Mouse (Mus musculus): ENCODE data around the gene Tas1r3. TPM values are rescaled to one million over a fixed set of nuclear protein-coding genes. Genes with fewer than 3 reads are reported as not detected.

Tas1r3 gene
- polyA plus RNA-seq, 1 experiment from 2014 or later = 0.41 TPM

- no peak overlapping the region for H3K27ac ChIP-seq
- ATAC-seq (ENCODE audit: low FRiP score) (no peak), DNase-seq (ENCODE audit: low spot score) (no peak)
- H3K9ac ChIP-seq = no peak overlapping the region
- H3K4me2 ChIP-seq (replicated peaks) = no peak overlapping the region
- H3K36me3 ChIP-seq (replicated peaks; ENCODE audit: control insufficient read depth, insufficient read depth) = peaks cover 79% of the 10 kb centered on the region
- WGBS = 97% methylated on average over 7 of the region's 7 CpGs
- no peaks in the 10 kb centered on the region for H3K9me3 ChIP-seq (ENCODE audit: control insufficient read depth, low read length)
- no peak overlapping the region for H3K4me3 ChIP-seq (replicated peaks; ENCODE audit: low read length)
- peaks cover 13% of the 10 kb centered on the region for H3K4me1 ChIP-seq (replicated peaks; ENCODE audit: control insufficient read depth, insufficient read depth, low read length)
- H3K27me3 ChIP-seq (ENCODE audit: control insufficient read depth, insufficient read depth, low read length) = no peaks in the 10 kb centered on the region
These were observed 36.2 kb upstream of the Tas1r3 start for GRCm38 (mm10) chr4:155899355-155899754.

GRCm38 (mm10) chr4:155898318-155898717 is 35.2 kb upstream of the Tas1r3 start:
- DNase-seq (ENCODE audit: low spot score) = no peak
- Histone ChIP-seq H3K9me3 (ENCODE audit: control insufficient read depth, low read length) (no peaks in the 10 kb centered on the region), H3K9ac (no peak overlapping the region), H3K4me3 (replicated peaks; ENCODE audit: low read length) (no peak overlapping the region), H3K27me3 (ENCODE audit: control insufficient read depth, insufficient read depth, low read length) (no peaks in the 10 kb centered on the region), H3K27ac (no peak overlapping the region), H3K4me2 (replicated peaks) (no peak overlapping the region), H3K36me3 (replicated peaks; ENCODE audit: control insufficient read depth, insufficient read depth) (peaks cover 69% of the 10 kb centered on the region), H3K4me1 (replicated peaks; ENCODE audit: control insufficient read depth, insufficient read depth, low read length) (peaks cover 24% of the 10 kb centered on the region)
- no peak for ATAC-seq (ENCODE audit: low FRiP score)
- 96% methylated on average over 2 of the region's 2 CpGs for WGBS

- Histone ChIP-seq H3K9ac (no peak overlapping the region), H3K27me3 (ENCODE audit: control insufficient read depth, insufficient read depth, low read length) (no peaks in the 10 kb centered on the region), H3K9me3 (ENCODE audit: control insufficient read depth, low read length) (no peaks in the 10 kb centered on the region), H3K4me2 (replicated peaks) (no peak overlapping the region), H3K36me3 (replicated peaks; ENCODE audit: control insufficient read depth, insufficient read depth) (peaks cover 50% of the 10 kb centered on the region), H3K27ac (no peak overlapping the region), H3K4me1 (replicated peaks; ENCODE audit: control insufficient read depth, insufficient read depth, low read length) (peaks cover 29% of the 10 kb centered on the region), H3K4me3 (replicated peaks; ENCODE audit: low read length) (no peak overlapping the region)
- whole genome bisulfite sequencing = over 99% methylated on average over 12 of the region's 12 CpGs
- DNase-seq (ENCODE audit: low spot score) (no peak), ATAC-seq (ENCODE audit: low FRiP score) (no peak)
These were observed 33.3 kb upstream of the Tas1r3 start for GRCm38 (mm10) chr4:155896461-155896860.

- H3K27ac ChIP-seq = no peak overlapping the region
- peaks cover 44% of the 10 kb centered on the region for H3K36me3 ChIP-seq (replicated peaks; ENCODE audit: control insufficient read depth, insufficient read depth)
- H3K9ac ChIP-seq = no peak overlapping the region
- H3K4me3 ChIP-seq (replicated peaks; ENCODE audit: low read length) = no peak overlapping the region
- DNase-seq (ENCODE audit: low spot score) (no peak), ATAC-seq (ENCODE audit: low FRiP score) (no peak)
- no peaks in the 10 kb centered on the region for H3K27me3 ChIP-seq (ENCODE audit: control insufficient read depth, insufficient read depth, low read length)
- H3K9me3 ChIP-seq (ENCODE audit: control insufficient read depth, low read length) = no peaks in the 10 kb centered on the region
- H3K4me1 ChIP-seq (replicated peaks; ENCODE audit: control insufficient read depth, insufficient read depth, low read length) = peaks cover 31% of the 10 kb centered on the region
- H3K4me2 ChIP-seq (replicated peaks) = peak overlapping the region; percentile 75; the same call in 1 of the 2 replicates
- WGBS = 96% methylated on average over 4 of the region's 4 CpGs
These were observed 32.7 kb upstream of the Tas1r3 start for GRCm38 (mm10) chr4:155895826-155896225.

- peak overlapping the region; percentile 75 for H3K4me2 ChIP-seq (replicated peaks)
- H3K4me3 ChIP-seq (replicated peaks; ENCODE audit: low read length) = peak overlapping the region; percentile 97
- WGBS = 30% methylated on average over 6 of the region's 6 CpGs
- no peaks in the 10 kb centered on the region for H3K9me3 ChIP-seq (ENCODE audit: control insufficient read depth, low read length)
- H3K9ac ChIP-seq = peak overlapping the region; percentile 92
- peaks cover 40% of the 10 kb centered on the region for H3K36me3 ChIP-seq (replicated peaks; ENCODE audit: control insufficient read depth, insufficient read depth)
- no peaks in the 10 kb centered on the region for H3K27me3 ChIP-seq (ENCODE audit: control insufficient read depth, insufficient read depth, low read length)
- H3K27ac ChIP-seq = peak overlapping the region; percentile 14; the same call in 1 of the 2 replicates
- ATAC-seq (ENCODE audit: low FRiP score) (no peak), DNase-seq (ENCODE audit: low spot score) (peak; percentile 57)
- peaks cover 37% of the 10 kb centered on the region for H3K4me1 ChIP-seq (replicated peaks; ENCODE audit: control insufficient read depth, insufficient read depth, low read length)
These were observed 32.1 kb upstream of the Tas1r3 start for GRCm38 (mm10) chr4:155895216-155895615.

GRCm38 (mm10) chr4:155894311-155894881 is 31.2 kb upstream of the Tas1r3 start:
- peaks cover 40% of the 10 kb centered on the region for H3K36me3 ChIP-seq (replicated peaks; ENCODE audit: control insufficient read depth, insufficient read depth)
- DNase-seq (ENCODE audit: low spot score) = no peak
- H3K27me3 ChIP-seq (ENCODE audit: control insufficient read depth, insufficient read depth, low read length) = no peaks in the 10 kb centered on the region
- H3K4me3 ChIP-seq (replicated peaks; ENCODE audit: low read length) = peak overlapping the region; percentile 97
- H3K9ac ChIP-seq = peak overlapping the region; percentile 92
- no peaks in the 10 kb centered on the region for H3K9me3 ChIP-seq (ENCODE audit: control insufficient read depth, low read length)
- H3K27ac ChIP-seq = no peak overlapping the region; the same call in 1 of the 2 replicates
- no peak for ATAC-seq (ENCODE audit: low FRiP score)
- WGBS = 30% methylated on average over 8 of the region's 8 CpGs
- peaks cover 41% of the 10 kb centered on the region for H3K4me1 ChIP-seq (replicated peaks; ENCODE audit: control insufficient read depth, insufficient read depth, low read length)
- peak overlapping the region; percentile 75 for H3K4me2 ChIP-seq (replicated peaks)

GRCm38 (mm10) chr4:155893212-155893690 is 30.1 kb upstream of the Tas1r3 start:
- DNase-seq (ENCODE audit: low spot score) (no peak), ATAC-seq (ENCODE audit: low FRiP score) (no peak)
- Histone ChIP-seq H3K4me3 (replicated peaks; ENCODE audit: low read length) (peak overlapping the region; percentile 97), H3K9me3 (ENCODE audit: control insufficient read depth, low read length) (no peaks in the 10 kb centered on the region), H3K4me2 (replicated peaks) (peak overlapping the region; percentile 75), H3K4me1 (replicated peaks; ENCODE audit: control insufficient read depth, insufficient read depth, low read length) (peaks cover 41% of the 10 kb centered on the region), H3K27ac (no peak overlapping the region), H3K27me3 (ENCODE audit: control insufficient read depth, insufficient read depth, low read length) (no peaks in the 10 kb centered on the region), H3K9ac (peak overlapping the region; percentile 92), H3K36me3 (replicated peaks; ENCODE audit: control insufficient read depth, insufficient read depth) (peaks cover 40% of the 10 kb centered on the region)
- 67% methylated on average over 8 of the region's 8 CpGs for WGBS

- peak overlapping the region; percentile 99 for H3K27ac ChIP-seq
- H3K27me3 ChIP-seq (ENCODE audit: control insufficient read depth, insufficient read depth, low read length) = no peaks in the 10 kb centered on the region
- 6% methylated on average over 30 of the region's 37 CpGs for WGBS
- peak overlapping the region; percentile 75 for H3K4me2 ChIP-seq (replicated peaks)
- peaks cover 42% of the 10 kb centered on the region for H3K36me3 ChIP-seq (replicated peaks; ENCODE audit: control insufficient read depth, insufficient read depth)
- H3K4me1 ChIP-seq (replicated peaks; ENCODE audit: control insufficient read depth, insufficient read depth, low read length) = peaks cover 41% of the 10 kb centered on the region
- DNase-seq (ENCODE audit: low spot score) = no peak
- ATAC-seq (ENCODE audit: low FRiP score) = peak; percentile 23
- H3K9ac ChIP-seq = peak overlapping the region; percentile 92
- H3K4me3 ChIP-seq (replicated peaks; ENCODE audit: low read length) = peak overlapping the region; percentile 97
- no peaks in the 10 kb centered on the region for H3K9me3 ChIP-seq (ENCODE audit: control insufficient read depth, low read length)
These were observed 29.5 kb upstream of the Tas1r3 start for GRCm38 (mm10) chr4:155892438-155893211.

- H3K4me1 ChIP-seq (replicated peaks; ENCODE audit: control insufficient read depth, insufficient read depth, low read length) = peaks cover 41% of the 10 kb centered on the region
- H3K4me3 ChIP-seq (replicated peaks; ENCODE audit: low read length) = peak overlapping the region; percentile 97
- H3K9ac ChIP-seq = peak overlapping the region; percentile 92
- ATAC-seq (ENCODE audit: low FRiP score) = peak; percentile 91
- peak; percentile 87 for DNase-seq (ENCODE audit: low spot score)
- H3K36me3 ChIP-seq (replicated peaks; ENCODE audit: control insufficient read depth, insufficient read depth) = peaks cover 46% of the 10 kb centered on the region
- no peaks in the 10 kb centered on the region for H3K27me3 ChIP-seq (ENCODE audit: control insufficient read depth, insufficient read depth, low read length)
- WGBS = under 1% methylated on average over 56 of the region's 56 CpGs
- peak overlapping the region; percentile 99 for H3K27ac ChIP-seq
- H3K9me3 ChIP-seq (ENCODE audit: control insufficient read depth, low read length) = no peaks in the 10 kb centered on the region
- H3K4me2 ChIP-seq (replicated peaks) = peak overlapping the region; percentile 75
These were observed 28.9 kb upstream of the Tas1r3 start for GRCm38 (mm10) chr4:155892017-155892416.

All from hindbrain, embryonic 14.5 days (tissue).